Mouse (Mus musculus) ES-E14 (cell line): ENCODE results near the gene Ero1lb.

Source experiments
- HCFC1 ChIP-seq: IDR thresholded peaks from 2 replicates; pipeline ENCODE4 v1.6.1; 2012; ENCODE audit warnings: low read length, inconsistent platforms, borderline replicate concordance; ENCODE audit not compliant: insufficient read depth
- ZNF384 ChIP-seq: IDR thresholded peaks from 2 replicates; pipeline ENCODE4 v1.6.1; 2012; ENCODE audit warnings: low read depth, low read length, inconsistent platforms

DNA sequence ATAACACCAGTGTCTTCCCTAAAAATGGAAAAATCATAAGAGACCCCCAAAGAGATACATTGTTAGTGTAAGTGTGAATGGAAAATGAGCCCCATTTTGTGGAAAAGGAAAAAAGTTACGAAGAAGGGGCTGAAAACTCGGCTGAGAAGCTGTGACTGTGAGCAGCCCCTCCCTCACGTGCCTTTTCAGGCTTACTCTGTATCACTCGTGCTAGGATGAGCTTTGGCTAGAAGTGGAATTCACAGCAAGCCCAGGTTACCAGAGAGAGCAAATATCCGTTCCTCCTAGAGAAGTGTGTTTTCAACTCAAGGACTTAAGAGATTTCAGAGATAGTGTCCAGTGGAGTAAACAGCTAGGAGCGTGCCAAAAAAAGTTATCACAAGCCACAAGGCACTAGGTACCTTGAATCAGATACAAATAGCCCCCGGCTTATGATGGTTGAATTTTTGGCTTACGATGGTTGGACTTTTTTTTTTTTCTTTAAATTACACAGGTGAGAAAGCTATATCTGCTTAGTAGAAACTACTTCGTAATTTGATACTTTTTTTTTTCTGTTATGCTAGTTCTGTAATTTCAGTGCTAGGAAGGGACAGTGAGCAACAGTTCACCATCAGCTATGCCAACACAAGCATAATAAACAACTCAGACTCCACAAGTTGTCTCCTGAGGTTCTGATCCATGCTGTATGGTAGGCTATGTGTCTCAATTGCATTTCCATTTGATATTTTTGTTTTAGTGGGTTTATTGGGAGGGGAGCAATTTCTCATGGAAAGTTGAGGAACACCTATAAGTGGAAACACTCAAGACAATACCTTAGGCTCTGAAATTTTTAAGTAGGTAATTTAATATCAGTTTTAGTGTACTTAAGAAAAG, 3.2 kb downstream of the Ero1lb start:
- TF ChIP-seq HCFC1 (no peak), ZNF384 (no peak)
